Mouse (Mus musculus): ENCODE data around the gene Hspb9.

DNA sequence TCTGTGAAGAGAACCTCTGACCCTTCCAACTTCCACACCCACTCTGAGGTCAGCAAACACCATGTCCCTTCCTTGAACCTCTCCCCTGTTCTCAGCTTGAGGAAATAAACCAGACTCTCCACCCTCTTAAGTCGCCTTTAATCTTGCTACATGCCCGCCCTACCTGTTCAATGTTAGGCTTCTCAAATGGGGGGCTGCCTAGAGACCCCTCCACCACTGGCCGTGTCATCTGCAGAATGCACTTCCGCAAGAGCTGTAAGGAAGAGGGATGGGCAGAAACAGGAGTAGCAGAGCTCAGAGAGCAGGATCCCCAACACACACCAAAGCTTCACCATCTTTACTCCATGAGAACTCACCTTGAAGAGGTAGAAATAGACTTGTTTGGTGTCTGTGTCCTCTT lies 2.7 kb upstream of the Hspb9 start:
- TF ChIP-seq TCF12 (IDR thresholded peaks at IDR 0.05; ENCODE audit: low read depth, low read length) (no peak), POLR2A (IDR thresholded peaks at IDR 0.05; ENCODE audit: control insufficient read depth in 1 of 2, insufficient read depth in 1 of 2, low read depth in 1 of 2, low read length in 2 of 2, poor library complexity in 1 of 2) (no peak), CTCF (IDR thresholded peaks at IDR 0.05 in 2 of 3, conservative IDR thresholded peaks at IDR 0.05 in 1 of 3; ENCODE audit: control insufficient read depth in 1 of 3, insufficient read depth in 1 of 3, low read depth in 2 of 3, low read length in 3 of 3, poor library complexity in 1 of 3, severe bottlenecking in 1 of 3) (no peak), POLR2AphosphoS2 (IDR thresholded peaks at IDR 0.05; ENCODE audit: low read length) (no peak), MAFK (IDR thresholded peaks at IDR 0.05; ENCODE audit: borderline replicate concordance, low read depth, low read length) (no peak), EP300 (IDR thresholded peaks at IDR 0.05; ENCODE audit: low read depth in 1 of 2, low read length in 2 of 2) (no peak)
